Mouse (Mus musculus) macrophage (primary cell): ENCODE measurements around the gene Taf1. TPM values are rescaled to one million over a fixed set of nuclear protein-coding genes. Genes with fewer than 3 reads are reported as not detected.
A peak's percentile ranks its signal among the peaks of the same experiment; 100 is the strongest.
"Not testable (repeated sequence)": the region's sequence is repeated elsewhere in the genome, so short reads cannot be mapped to it uniquely, and the experiment has no call there.

ENCODE experiments used
- H3K27ac ChIP-seq: fragments of 350-480 bp; formaldehyde crosslinking; 2 replicates; pipeline ENCODE4 v1.9.0; 2021
- H3K36me3 ChIP-seq: fragments of 350-480 bp; formaldehyde crosslinking; 2 replicates; pipeline ENCODE4 v1.9.0; 2021; ENCODE audit errors: inconsistent target
- H3K4me3 ChIP-seq: fragments of 350-480 bp; formaldehyde crosslinking; 2 replicates; pipeline ENCODE4 v1.9.0; 2021; ENCODE audit errors: inconsistent target
- H3K79me2 ChIP-seq: fragments of 350-480 bp; formaldehyde crosslinking; 2 replicates; pipeline ENCODE4 v1.9.0; 2021; ENCODE audit errors: inconsistent target
- whole genome bisulfite sequencing: methylation state at CpG from one replicate; pipeline ENCODE4 v1.1.7; 2026; ENCODE audit warnings: inconsistent platforms; ENCODE audit not compliant: missing documents; 5-methylcytosine and 5-hydroxymethylcytosine counted together
- polyA plus RNA-seq: library from polyadenylated mRNA; stranded (reverse); fragments of 250-400 nt; gene quantifications from 3 replicates; pipeline ENCODE4 v1.2.4, GENCODE M21; 2018; ENCODE audit warnings: inconsistent platforms
- total RNA-seq, 78 experiments: library from RNA; depleted of rRNA; stranded (reverse); fragments of 250-400 nt; gene quantifications; 1 replicate in 9 of 78; 2 replicates in 24 of 78; 3 replicates in 43 of 78; 4 replicates in 2 of 78; pipeline ENCODE4 v1.2.4; 2018; ENCODE audit warnings: inconsistent platforms in 56 of 78

Gene Taf1
- 100 to 1,000 TPM in 11 of 26 experiments, 10 to 100 TPM in 15; 71.0 to 164 (median 90.7) TPM for total RNA-seq (2018; cell fraction: chromatin; rRNA removed)
- 10 to 100 TPM; 18.1 to 35.2 (median 27.7) TPM for total RNA-seq (2018; cell fraction: cytosol; rRNA removed)
- 10 to 100 TPM; 40.6 to 75.1 (median 51.1) TPM for total RNA-seq (2018; cell fraction: nucleus; rRNA removed)
- polyA plus RNA-seq = 19.2 to 24.2 TPM (median 23.8 TPM) in 3 replicates

- peak within 1 kb of the TSS; percentile 61 for H3K27ac ChIP-seq
- WGBS = 19% methylated on average over 42 of the region's 47 CpGs
- peak within 1 kb of the TSS; percentile 54 for H3K4me3 ChIP-seq
- H3K79me2 ChIP-seq = peaks cover 14% of the 10 kb centered on the region
- H3K36me3 ChIP-seq = no peaks in the 10 kb centered on the region
These were observed at the start of gene Taf1 for GRCm38 (mm10) chrX:101532347-101533221. TSS of gene Taf1 (plus strand) at chrX:101532734.

GRCm38 (mm10) chrX:101486487-101487152 is 45.9 kb upstream of the Taf1 start:
- H3K36me3 ChIP-seq, H3K27ac ChIP-seq, H3K79me2 ChIP-seq, H3K4me3 ChIP-seq: not testable (repeated sequence)
- WGBS = 24% methylated on average over 7 of the region's 12 CpGs

GRCm38 (mm10) chrX:101504636-101505035 is 27.9 kb upstream of the Taf1 start:
- no peaks in the 10 kb centered on the region for H3K79me2 ChIP-seq
- H3K36me3 ChIP-seq = no peaks in the 10 kb centered on the region
- H3K4me3 ChIP-seq = no peak overlapping the region
- H3K27ac ChIP-seq = no peak overlapping the region
- 10% methylated on average over 2 of the region's 3 CpGs for WGBS

- 7% methylated on average over 2 of the region's 2 CpGs for WGBS
- Histone ChIP-seq H3K36me3 (no peaks in the 10 kb centered on the region), H3K27ac (no peak overlapping the region), H3K79me2 (no peaks in the 10 kb centered on the region), H3K4me3 (no peak overlapping the region)
These were observed 16.8 kb upstream of the Taf1 start for GRCm38 (mm10) chrX:101515710-101516109.

- WGBS = 100% methylated on average over 2 of the region's 4 CpGs
- no peak overlapping the region for H3K4me3 ChIP-seq
- H3K79me2 ChIP-seq = no peaks in the 10 kb centered on the region
- H3K36me3 ChIP-seq = no peaks in the 10 kb centered on the region
- no peak overlapping the region for H3K27ac ChIP-seq
These were observed 14.5 kb upstream of the Taf1 start for GRCm38 (mm10) chrX:101518006-101518405.

GRCm38 (mm10) chrX:101522027-101522426 is 10.5 kb upstream of the Taf1 start:
- no peak overlapping the region for H3K27ac ChIP-seq

GRCm38 (mm10) chrX:101527356-101527755 is 5.2 kb upstream of the Taf1 start:
- Histone ChIP-seq H3K36me3 (no peaks in the 10 kb centered on the region), H3K79me2 (no peaks in the 10 kb centered on the region), H3K27ac (no peak overlapping the region), H3K4me3 (peak overlapping the region; percentile 25)
- WGBS = 63% methylated on average over 9 of the region's 9 CpGs

More at GRCm38 (mm10) chrX:101522027-101522426, 10.5 kb upstream of the Taf1 start:
- Histone ChIP-seq H3K79me2 (no peaks in the 10 kb centered on the region), H3K4me3 (no peak overlapping the region), H3K36me3 (no peaks in the 10 kb centered on the region)
- WGBS = 85% methylated on average over 15 of the region's 15 CpGs

GRCm38 (mm10) chrX:101585455-101585854 is 52.9 kb downstream of the Taf1 start:
- no peaks in the 10 kb centered on the region for H3K36me3 ChIP-seq
- 80% methylated on average over 1 of the region's 1 CpGs for WGBS
- H3K79me2 ChIP-seq = no peaks in the 10 kb centered on the region
- H3K4me3 ChIP-seq = no peak overlapping the region
- no peak overlapping the region for H3K27ac ChIP-seq

- Histone ChIP-seq H3K79me2 (no peaks in the 10 kb centered on the region), H3K27ac (no peak overlapping the region), H3K4me3 (no peak overlapping the region), H3K36me3 (no peaks in the 10 kb centered on the region)
- WGBS = 87% methylated on average over 3 of the region's 3 CpGs
These were observed 83.6 kb downstream of the Taf1 start for GRCm38 (mm10) chrX:101616183-101616582.

GRCm38 (mm10) chrX:101617889-101618288 is 85.4 kb downstream of the Taf1 start:
- 78% methylated on average over 4 of the region's 10 CpGs for WGBS
- H3K36me3 ChIP-seq = no peaks in the 10 kb centered on the region

GRCm38 (mm10) chrX:101620317-101620716 is 87.8 kb downstream of the Taf1 start:
- Histone ChIP-seq H3K79me2 (no peaks in the 10 kb centered on the region), H3K4me3 (no peak overlapping the region), H3K36me3 (no peaks in the 10 kb centered on the region), H3K27ac (no peak overlapping the region)
- WGBS = 35% methylated on average over 6 of the region's 6 CpGs

More at GRCm38 (mm10) chrX:101617889-101618288, 85.4 kb downstream of the Taf1 start:
- Histone ChIP-seq H3K4me3 (no peak overlapping the region), H3K79me2 (no peaks in the 10 kb centered on the region), H3K27ac (no peak overlapping the region)

- Histone ChIP-seq H3K79me2 (no peaks in the 10 kb centered on the region), H3K36me3 (no peaks in the 10 kb centered on the region), H3K4me3 (no peak overlapping the region), H3K27ac (no peak overlapping the region)
- 55% methylated on average over 3 of the region's 3 CpGs for WGBS
These were observed 90.0 kb downstream of the Taf1 start for GRCm38 (mm10) chrX:101622539-101622938.

GRCm38 (mm10) chrX:101636821-101637525 is 104.4 kb downstream of the Taf1 start:
- Histone ChIP-seq H3K79me2 (peaks cover 21% of the 10 kb centered on the region), H3K27ac (no peak overlapping the region), H3K36me3 (no peaks in the 10 kb centered on the region), H3K4me3 (no peak overlapping the region)
- 73% methylated on average over 7 of the region's 9 CpGs for WGBS

GRCm38 (mm10) chrX:101638856-101639255 is 106.3 kb downstream of the Taf1 start:
- H3K36me3 ChIP-seq = 0 out of 2 replicates have a peak, but pooled peaks cover 2% of the 10 kb centered on the region
- peak overlapping the region; percentile 89 for H3K27ac ChIP-seq
- WGBS = 50% methylated on average over 2 of the region's 3 CpGs
- H3K79me2 ChIP-seq = peaks cover 40% of the 10 kb centered on the region
- peak overlapping the region; percentile 79; the same call in 1 of the 2 replicates for H3K4me3 ChIP-seq
